Mouse (Mus musculus): ENCODE data around the gene Sparc. TPM values are rescaled to one million over a fixed set of nuclear protein-coding genes. Genes with fewer than 3 reads are reported as not detected.

Sparc gene
- polyA plus RNA-seq, 1 experiment: 344 TPM

GRCm38 (mm10) chr11:55460559-55461018 lies 37.6 kb upstream of the Sparc start:
- H3K9ac ChIP-seq (ENCODE audit: low read depth, poor library complexity, severe bottlenecking): peak overlapping the region; percentile 63
- no peaks in the 10 kb centered on the region for H3K9me3 ChIP-seq (replicated peaks; ENCODE audit: control insufficient read depth, insufficient read depth, low read length, poor library complexity, severe bottlenecking)
- peak overlapping the region; percentile 94 for H3K4me3 ChIP-seq (ENCODE audit: low read depth, low read length)
- H3K36me3 ChIP-seq (ENCODE audit: control insufficient read depth, insufficient read depth, low read length, poor library complexity, severe bottlenecking): no peaks in the 10 kb centered on the region
- no peaks in the 10 kb centered on the region for H3K4me1 ChIP-seq (ENCODE audit: control insufficient read depth, insufficient read depth, low read length)
- 0 out of 2 replicates have a peak overlapping the region, but pooled peaks have one; percentile 7 for H3K27ac ChIP-seq (ENCODE audit: insufficient read depth, low read length)
- TF ChIP-seq EP300 (IDR thresholded peaks at IDR 0.05; ENCODE audit: insufficient read depth, low read depth, low read length): no peak
- TF ChIP-seq CTCF (IDR thresholded peaks at IDR 0.05; ENCODE audit: low read depth, low read length): peak; percentile 15
- no peaks in the 10 kb centered on the region for H3K27me3 ChIP-seq (ENCODE audit: control insufficient read depth, insufficient read depth, low read length, poor library complexity, severe bottlenecking)

GRCm38 (mm10) chr11:55459850-55460558 lies 37.0 kb upstream of the Sparc start:
- Histone ChIP-seq H3K36me3 (ENCODE audit: control insufficient read depth, insufficient read depth, low read length, poor library complexity, severe bottlenecking) (no peaks in the 10 kb centered on the region), H3K9ac (ENCODE audit: low read depth, poor library complexity, severe bottlenecking) (peak overlapping the region; percentile 63), H3K27me3 (ENCODE audit: control insufficient read depth, insufficient read depth, low read length, poor library complexity, severe bottlenecking) (no peaks in the 10 kb centered on the region), H3K9me3 (replicated peaks; ENCODE audit: control insufficient read depth, insufficient read depth, low read length, poor library complexity, severe bottlenecking) (no peaks in the 10 kb centered on the region), H3K27ac (ENCODE audit: insufficient read depth, low read length) (0 out of 2 replicates have a peak overlapping the region, but pooled peaks have one; percentile 7), H3K4me1 (ENCODE audit: control insufficient read depth, insufficient read depth, low read length) (no peaks in the 10 kb centered on the region), H3K4me3 (ENCODE audit: low read depth, low read length) (peak overlapping the region; percentile 94)
- TF ChIP-seq POLR2A (IDR thresholded peaks at IDR 0.05; ENCODE audit: insufficient read depth, low read length): no peak
- no peak for TF ChIP-seq CTCF (IDR thresholded peaks at IDR 0.05; ENCODE audit: low read depth, low read length)
- TF ChIP-seq EP300 (IDR thresholded peaks at IDR 0.05; ENCODE audit: insufficient read depth, low read depth, low read length): no peak

- H3K9me3 ChIP-seq (replicated peaks; ENCODE audit: control insufficient read depth, insufficient read depth, low read length, poor library complexity, severe bottlenecking): no peaks in the 10 kb centered on the region
- H3K27ac ChIP-seq (ENCODE audit: insufficient read depth, low read length): no peak overlapping the region
- no peak overlapping the region for H3K9ac ChIP-seq (ENCODE audit: low read depth, poor library complexity, severe bottlenecking)
- no peak overlapping the region for H3K4me3 ChIP-seq (ENCODE audit: low read depth, low read length)
- no peaks in the 10 kb centered on the region for H3K27me3 ChIP-seq (ENCODE audit: control insufficient read depth, insufficient read depth, low read length, poor library complexity, severe bottlenecking)
- H3K36me3 ChIP-seq (ENCODE audit: control insufficient read depth, insufficient read depth, low read length, poor library complexity, severe bottlenecking): peaks cover 8% of the 10 kb centered on the region; the same call in 1 of the 2 replicates
- no peaks in the 10 kb centered on the region for H3K4me1 ChIP-seq (ENCODE audit: control insufficient read depth, insufficient read depth, low read length)
- TF ChIP-seq POLR2A (IDR thresholded peaks at IDR 0.05; ENCODE audit: insufficient read depth, low read length): no peak
- TF ChIP-seq EP300 (IDR thresholded peaks at IDR 0.05; ENCODE audit: insufficient read depth, low read depth, low read length): no peak
- TF ChIP-seq CTCF (IDR thresholded peaks at IDR 0.05; ENCODE audit: low read depth, low read length): no peak
These were observed 35.5 kb upstream of the Sparc start for GRCm38 (mm10) chr11:55458501-55458900.

GRCm38 (mm10) chr11:55455166-55455565 lies 32.2 kb upstream of the Sparc start:
- H3K9ac ChIP-seq (ENCODE audit: low read depth, poor library complexity, severe bottlenecking): no peak overlapping the region
- H3K4me3 ChIP-seq (ENCODE audit: low read depth, low read length): no peak overlapping the region
- H3K27me3 ChIP-seq (ENCODE audit: control insufficient read depth, insufficient read depth, low read length, poor library complexity, severe bottlenecking): no peaks in the 10 kb centered on the region
- no peaks in the 10 kb centered on the region for H3K9me3 ChIP-seq (replicated peaks; ENCODE audit: control insufficient read depth, insufficient read depth, low read length, poor library complexity, severe bottlenecking)
- no peaks in the 10 kb centered on the region for H3K4me1 ChIP-seq (ENCODE audit: control insufficient read depth, insufficient read depth, low read length)
- H3K36me3 ChIP-seq (ENCODE audit: control insufficient read depth, insufficient read depth, low read length, poor library complexity, severe bottlenecking): peaks cover 18% of the 10 kb centered on the region
- TF ChIP-seq POLR2A (IDR thresholded peaks at IDR 0.05; ENCODE audit: insufficient read depth, low read length) (no peak), CTCF (IDR thresholded peaks at IDR 0.05; ENCODE audit: low read depth, low read length) (no peak)
- H3K27ac ChIP-seq (ENCODE audit: insufficient read depth, low read length): no peak overlapping the region

- Histone ChIP-seq H3K4me1 (ENCODE audit: control insufficient read depth, insufficient read depth, low read length) (no peaks in the 10 kb centered on the region), H3K9ac (ENCODE audit: low read depth, poor library complexity, severe bottlenecking) (no peak overlapping the region), H3K27ac (ENCODE audit: insufficient read depth, low read length) (no peak overlapping the region), H3K9me3 (replicated peaks; ENCODE audit: control insufficient read depth, insufficient read depth, low read length, poor library complexity, severe bottlenecking) (no peaks in the 10 kb centered on the region), H3K4me3 (ENCODE audit: low read depth, low read length) (no peak overlapping the region), H3K27me3 (ENCODE audit: control insufficient read depth, insufficient read depth, low read length, poor library complexity, severe bottlenecking) (no peaks in the 10 kb centered on the region), H3K36me3 (ENCODE audit: control insufficient read depth, insufficient read depth, low read length, poor library complexity, severe bottlenecking) (peaks cover 25% of the 10 kb centered on the region)
- TF ChIP-seq EP300 (IDR thresholded peaks at IDR 0.05; ENCODE audit: insufficient read depth, low read depth, low read length) (no peak), CTCF (IDR thresholded peaks at IDR 0.05; ENCODE audit: low read depth, low read length) (no peak), POLR2A (IDR thresholded peaks at IDR 0.05; ENCODE audit: insufficient read depth, low read length) (no peak)
These were observed 30.7 kb upstream of the Sparc start for GRCm38 (mm10) chr11:55453640-55454039.

GRCm38 (mm10) chr11:55450311-55450710 lies 27.3 kb upstream of the Sparc start:
- peaks cover 37% of the 10 kb centered on the region for H3K36me3 ChIP-seq (ENCODE audit: control insufficient read depth, insufficient read depth, low read length, poor library complexity, severe bottlenecking)
- H3K27me3 ChIP-seq (ENCODE audit: control insufficient read depth, insufficient read depth, low read length, poor library complexity, severe bottlenecking): no peaks in the 10 kb centered on the region
- H3K9me3 ChIP-seq (replicated peaks; ENCODE audit: control insufficient read depth, insufficient read depth, low read length, poor library complexity, severe bottlenecking): no peaks in the 10 kb centered on the region
- H3K27ac ChIP-seq (ENCODE audit: insufficient read depth, low read length): peak overlapping the region; percentile 30
- no peak overlapping the region for H3K9ac ChIP-seq (ENCODE audit: low read depth, poor library complexity, severe bottlenecking)
- TF ChIP-seq CTCF (IDR thresholded peaks at IDR 0.05; ENCODE audit: low read depth, low read length) (no peak), EP300 (IDR thresholded peaks at IDR 0.05; ENCODE audit: insufficient read depth, low read depth, low read length) (0 out of 2 replicates have a peak, but pooled peaks have one; percentile 28), POLR2A (IDR thresholded peaks at IDR 0.05; ENCODE audit: insufficient read depth, low read length) (no peak)
- H3K4me1 ChIP-seq (ENCODE audit: control insufficient read depth, insufficient read depth, low read length): no peaks in the 10 kb centered on the region
- no peak overlapping the region for H3K4me3 ChIP-seq (ENCODE audit: low read depth, low read length)
